Mouse (Mus musculus): ENCODE data around the gene Nubp1. TPM values are rescaled to one million over a fixed set of nuclear protein-coding genes. Genes with fewer than 3 reads are reported as not detected.

Gene Nubp1
- polyA plus RNA-seq, 2 experiments from 2014 or later, result 42.5 to 52.4 TPM

DNA sequence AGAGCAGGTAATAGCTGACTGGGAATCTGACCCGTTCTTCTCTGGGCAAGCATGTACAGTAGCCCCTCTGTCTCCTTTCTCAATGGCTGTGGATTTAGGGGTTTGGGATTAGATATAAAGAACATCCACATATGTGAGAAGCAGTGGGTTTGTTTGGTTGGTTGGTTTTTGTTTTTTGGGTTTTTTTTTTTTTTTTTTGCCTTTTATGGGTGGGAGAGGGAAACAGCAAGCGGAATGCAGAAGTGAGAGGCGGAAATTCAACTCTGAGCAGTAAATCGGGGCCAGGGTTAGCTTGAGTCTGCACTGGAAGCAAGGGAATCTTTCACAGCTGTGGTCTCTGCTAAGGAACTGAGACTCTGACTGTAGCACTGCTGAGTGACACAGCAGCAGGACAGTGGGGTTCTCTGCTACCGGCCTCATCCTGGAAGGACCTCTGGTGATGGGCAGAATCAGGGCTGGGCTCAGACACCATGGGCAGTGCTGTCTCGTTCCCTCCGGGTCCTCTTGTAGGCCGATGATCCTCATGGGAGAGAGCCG is 6.0 kb downstream of the Nubp1 start:
- ATAC-seq, result no peak

- ATAC-seq, result no peak
Observed at GRCm38 (mm10) chr16:10420447-10421054, 8.8 kb downstream of the Nubp1 start.

DNA sequence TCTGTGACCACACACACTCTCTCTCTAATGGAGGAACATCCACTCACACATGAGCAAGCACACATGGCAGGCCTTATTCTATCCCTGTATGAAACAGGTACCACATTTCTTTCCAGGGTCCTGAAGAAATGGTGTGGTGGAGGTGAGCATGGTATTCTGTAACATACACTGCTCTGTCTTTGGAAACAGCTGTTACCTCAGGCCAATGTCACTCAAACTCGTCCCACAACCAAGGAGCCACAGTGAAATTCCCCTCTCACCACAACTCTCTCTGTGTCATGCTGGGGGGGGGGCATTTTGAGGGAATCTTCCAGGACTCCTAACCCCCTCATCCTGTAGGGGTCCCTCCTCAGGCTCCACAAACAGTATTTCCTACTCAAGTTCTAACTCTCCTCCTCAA is 20.2 kb downstream of the Nubp1 start:
- no peak for ATAC-seq

DNA sequence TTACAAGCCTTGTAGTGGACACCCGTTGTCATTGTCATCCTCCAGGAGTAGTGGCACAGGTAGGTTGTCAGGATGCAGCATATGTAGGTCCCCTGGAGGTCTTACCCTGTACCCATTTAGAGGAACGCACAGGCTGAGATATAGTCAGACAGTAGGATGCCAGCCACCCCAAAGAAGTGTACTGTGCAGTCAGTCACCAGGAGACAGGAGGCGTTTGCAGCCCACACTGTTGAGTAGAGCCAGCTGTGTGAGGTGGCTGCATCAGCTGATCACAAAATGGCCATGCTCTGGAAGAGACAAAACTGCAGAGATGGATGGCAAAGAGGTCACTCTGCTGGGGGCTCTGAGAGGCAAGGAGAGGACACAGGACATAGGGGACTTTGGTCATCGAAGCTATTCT is 20.6 kb downstream of the Nubp1 start:
- no peak for ATAC-seq

GRCm38 (mm10) chr16:10433344-10433743 is 21.6 kb downstream of the Nubp1 start:
- no peak for ATAC-seq

DNA sequence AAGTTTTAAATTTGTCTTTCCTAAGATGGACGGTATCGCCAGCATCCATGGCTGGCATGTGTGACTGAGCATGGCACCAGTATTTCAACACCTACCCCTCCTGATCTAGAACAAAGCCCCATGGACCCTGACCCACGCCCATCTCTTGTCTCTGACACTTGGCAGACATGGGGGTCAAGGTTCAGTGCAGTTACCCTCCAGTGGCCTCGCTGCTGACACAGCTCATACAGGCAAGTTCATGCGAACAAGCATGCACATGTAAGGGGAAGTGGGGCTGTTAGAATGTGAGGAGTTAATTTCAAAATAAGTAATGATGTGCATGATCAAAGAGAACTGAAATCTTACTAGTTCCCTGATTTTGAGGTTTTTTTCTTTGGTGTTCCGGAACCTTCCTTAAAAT is 24.4 kb downstream of the Nubp1 start:
- ATAC-seq, result no peak

GRCm38 (mm10) chr16:10438055-10438454 is 26.3 kb downstream of the Nubp1 start:
- no peak for ATAC-seq

GRCm38 (mm10) chr16:10441328-10441727 is 29.6 kb downstream of the Nubp1 start:
- ATAC-seq, result no peak

DNA sequence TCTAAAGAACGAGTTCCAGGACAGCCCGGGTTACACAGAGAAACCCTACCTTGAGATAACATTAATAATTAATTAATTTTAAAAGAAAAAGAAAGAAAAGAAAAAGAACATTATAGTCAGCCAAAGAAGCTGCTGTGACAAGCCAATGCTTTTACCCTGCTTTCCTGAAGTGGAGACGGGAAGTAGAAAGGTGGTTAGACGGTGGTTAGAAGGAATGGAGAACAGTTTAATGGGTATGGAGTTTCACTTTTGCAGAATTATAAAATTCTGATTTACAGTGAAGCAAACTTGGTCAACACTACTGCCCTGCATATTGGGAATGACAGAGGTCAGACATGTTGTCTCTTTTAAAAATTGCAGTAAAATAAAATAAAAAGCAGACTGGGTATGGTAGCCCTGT is 30.0 kb downstream of the Nubp1 start:
- no peak for ATAC-seq

DNA sequence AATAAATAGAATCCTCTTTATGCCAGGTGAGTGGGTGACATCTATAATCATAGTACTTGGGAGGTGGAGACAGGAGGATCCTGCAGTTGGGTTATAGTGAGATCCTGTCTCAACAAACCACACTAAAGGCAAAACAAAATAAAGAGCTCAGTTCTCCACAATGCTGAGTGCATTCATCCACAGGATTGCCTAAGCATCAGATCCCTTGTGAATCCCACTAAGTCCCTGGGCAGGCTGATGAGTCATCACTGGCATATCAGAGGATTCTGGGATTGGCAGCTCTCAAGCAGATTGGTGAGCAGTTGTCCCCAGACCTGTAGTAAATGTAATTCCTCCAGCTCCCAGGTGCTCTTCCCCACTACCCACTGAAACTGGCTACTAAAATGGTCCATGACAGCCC is 32.0 kb downstream of the Nubp1 start:
- no peak for ATAC-seq

DNA sequence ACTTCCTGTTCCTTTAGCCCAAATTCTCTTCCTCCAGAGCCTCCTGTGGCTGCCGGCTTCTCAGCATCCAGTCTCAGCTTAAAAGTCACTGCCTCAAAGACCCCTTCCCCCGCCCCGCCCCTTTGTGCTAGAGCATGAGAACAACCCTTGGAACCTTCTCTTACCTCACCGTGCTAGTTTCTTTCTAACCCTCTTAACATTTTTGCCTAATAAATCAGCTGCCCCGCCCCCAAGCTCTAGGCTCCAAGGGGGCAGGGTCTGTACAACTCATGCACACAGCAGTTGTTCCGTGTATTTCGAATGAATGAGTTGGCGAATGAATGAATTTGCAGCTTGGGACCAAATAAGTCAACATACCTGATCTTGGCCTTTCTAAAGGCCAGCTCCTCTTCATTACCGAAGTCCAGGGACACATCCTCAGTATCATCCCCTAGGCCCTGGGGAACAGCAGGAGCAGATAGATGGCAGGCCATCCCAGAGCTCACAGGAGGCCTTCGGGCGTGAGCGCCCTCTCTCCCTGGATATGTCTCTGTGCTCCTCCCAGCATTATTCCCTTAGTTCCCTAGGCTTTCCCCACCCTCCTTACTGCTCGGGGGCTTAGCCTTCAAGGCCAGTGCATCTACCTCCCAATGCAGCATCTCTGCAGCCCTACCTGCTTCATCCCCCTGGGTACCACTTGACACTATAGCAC is 35.0 kb downstream of the Nubp1 start:
- no peak for ATAC-seq

DNA sequence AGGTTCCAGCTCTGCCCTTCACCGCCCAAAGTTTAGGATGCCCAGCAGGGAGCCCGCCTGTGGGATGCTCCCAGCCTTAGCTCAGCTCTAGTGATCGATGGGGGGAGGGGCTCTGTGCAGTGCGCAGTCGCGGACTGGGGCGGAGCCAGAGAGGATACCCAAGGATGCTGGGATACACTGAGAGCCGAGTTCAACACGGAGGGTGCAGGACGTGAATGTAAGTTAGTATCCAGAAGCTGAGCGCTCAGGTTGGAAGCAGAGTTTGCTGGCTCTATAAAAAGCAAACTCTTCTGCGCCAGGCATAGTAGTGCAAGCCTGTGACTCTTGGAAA is 35.5 kb downstream of the Nubp1 start, which contains the start of gene Tvp23a:
Gene Tvp23a (minus strand): TSS at position 99 of the 331 bp plus-strand sequence.
- ATAC-seq, result no peak

DNA sequence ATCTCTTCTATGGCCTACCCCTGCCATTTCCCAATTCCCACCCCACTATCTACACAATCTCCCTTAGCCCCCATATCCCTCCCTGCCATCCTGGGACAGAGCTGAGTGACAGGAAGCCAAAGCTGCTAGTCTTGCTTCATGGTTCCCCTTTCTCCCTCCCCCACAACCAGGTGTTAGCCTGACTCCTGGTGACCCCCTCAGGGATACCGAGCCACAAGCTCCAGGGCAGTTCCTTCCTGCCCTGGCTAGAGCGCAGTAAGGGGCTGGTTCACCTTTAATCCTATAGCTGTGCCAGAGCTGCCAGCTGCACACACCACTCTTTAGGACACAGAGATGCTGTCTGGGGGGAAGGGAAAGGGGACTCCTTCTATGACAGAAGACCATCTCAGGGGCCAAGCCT is 36.0 kb downstream of the Nubp1 start:
- ATAC-seq, result no peak

- ATAC-seq, result no peak
Observed at GRCm38 (mm10) chr16:10448931-10449330, 37.2 kb downstream of the Nubp1 start.

DNA sequence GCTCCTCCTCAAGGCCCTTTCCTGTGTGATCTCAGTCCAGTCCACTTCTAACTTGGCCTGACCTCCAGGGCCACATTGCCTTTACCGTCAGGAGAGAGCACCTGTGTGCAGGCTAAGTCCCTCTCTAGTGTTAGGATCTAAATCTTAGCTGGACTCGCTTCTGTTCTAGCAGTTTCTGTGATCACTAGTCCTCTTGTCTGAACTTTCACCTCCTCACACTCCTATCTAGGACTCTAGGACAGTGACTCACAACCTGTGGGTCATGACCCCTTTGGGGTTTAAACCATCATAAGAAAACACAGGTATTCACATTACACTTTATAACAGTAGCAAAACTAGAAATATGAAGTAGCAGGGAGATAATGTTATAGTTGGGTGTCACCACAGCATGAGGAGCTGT is 40.2 kb downstream of the Nubp1 start:
- no peak for ATAC-seq

DNA sequence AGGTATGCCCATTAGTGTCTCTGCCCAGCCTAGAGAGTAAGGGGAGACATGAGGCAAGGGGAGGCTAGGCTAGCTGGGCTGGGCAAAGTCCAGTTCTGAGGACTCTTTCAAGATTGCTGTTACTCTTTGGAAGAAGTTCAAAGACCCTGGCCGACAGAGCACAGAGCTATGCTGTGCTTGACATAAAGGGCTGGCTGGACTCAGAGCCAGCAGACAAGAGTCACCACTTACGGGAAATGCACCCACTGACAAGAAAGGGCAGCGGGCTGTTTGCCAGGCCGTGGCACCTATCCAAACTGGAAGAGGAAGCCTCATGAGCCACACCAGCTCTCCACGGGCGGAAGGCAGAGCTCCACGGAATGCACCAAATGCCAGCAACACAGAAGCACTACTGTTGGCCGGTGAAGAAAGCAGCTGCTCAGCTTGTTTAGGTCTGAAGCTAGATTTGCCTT is 40.7 kb downstream of the Nubp1 start:
- no peak for ATAC-seq

- no peak for ATAC-seq
Observed at GRCm38 (mm10) chr16:10453872-10454582, 42.3 kb downstream of the Nubp1 start.

DNA sequence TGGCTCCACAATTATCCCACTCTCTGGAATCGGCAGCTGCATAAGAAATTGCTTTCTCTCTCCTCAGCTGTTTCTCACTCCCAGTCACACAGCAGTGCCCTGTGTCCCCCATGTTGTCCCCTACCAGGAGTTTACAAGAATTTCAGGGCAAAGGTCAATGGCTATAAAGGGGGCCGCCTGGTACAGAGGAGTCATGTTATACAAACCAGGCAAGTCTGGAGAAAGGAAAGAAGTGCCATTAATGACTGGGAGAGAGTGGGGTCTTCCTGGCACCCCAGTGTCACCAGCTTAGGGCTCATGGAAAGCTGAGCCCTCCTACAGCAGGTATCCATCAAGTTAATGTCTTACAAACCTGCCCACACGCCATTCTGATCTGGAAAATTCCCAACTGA is 42.8 kb downstream of the Nubp1 start:
- no peak for ATAC-seq

DNA sequence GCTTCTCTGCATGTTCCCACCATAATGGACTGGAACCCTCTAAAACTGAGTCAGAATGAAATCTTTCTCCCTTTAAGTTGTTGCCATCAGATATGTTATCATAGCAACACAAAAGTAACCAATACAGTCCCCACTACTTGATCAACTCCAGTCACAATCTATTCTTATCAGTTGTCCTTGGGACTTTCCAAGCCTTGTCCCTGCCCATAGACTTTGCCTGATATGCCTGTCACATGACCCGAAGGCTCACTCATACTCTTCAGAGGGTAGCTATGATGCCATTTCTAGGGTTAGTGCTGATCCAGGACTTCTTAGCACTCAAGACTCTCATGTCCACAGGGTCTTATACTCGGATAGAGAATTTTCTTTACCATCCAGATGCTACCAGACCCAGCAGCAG is 48.4 kb downstream of the Nubp1 start:
- ATAC-seq, result no peak

DNA sequence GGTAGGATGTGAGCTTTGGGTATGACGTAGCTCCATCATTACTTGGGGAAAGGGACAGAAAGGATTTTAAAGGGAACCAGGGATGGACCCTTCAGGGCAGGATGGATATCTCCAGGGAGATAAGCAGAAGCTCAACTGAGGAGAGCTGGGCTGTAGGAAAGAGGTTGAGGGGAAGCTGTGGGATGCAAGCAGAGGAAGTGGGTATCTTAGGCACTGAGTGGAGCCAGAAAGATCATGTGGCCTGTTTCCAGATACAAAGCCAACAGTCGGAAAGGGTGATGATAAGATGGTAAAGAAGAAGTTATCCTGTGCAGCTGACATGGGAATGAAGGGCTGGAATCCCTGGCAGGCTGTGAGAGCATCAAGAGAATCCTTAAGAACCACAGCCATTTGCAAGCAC is 49.4 kb downstream of the Nubp1 start:
- no peak for ATAC-seq

DNA sequence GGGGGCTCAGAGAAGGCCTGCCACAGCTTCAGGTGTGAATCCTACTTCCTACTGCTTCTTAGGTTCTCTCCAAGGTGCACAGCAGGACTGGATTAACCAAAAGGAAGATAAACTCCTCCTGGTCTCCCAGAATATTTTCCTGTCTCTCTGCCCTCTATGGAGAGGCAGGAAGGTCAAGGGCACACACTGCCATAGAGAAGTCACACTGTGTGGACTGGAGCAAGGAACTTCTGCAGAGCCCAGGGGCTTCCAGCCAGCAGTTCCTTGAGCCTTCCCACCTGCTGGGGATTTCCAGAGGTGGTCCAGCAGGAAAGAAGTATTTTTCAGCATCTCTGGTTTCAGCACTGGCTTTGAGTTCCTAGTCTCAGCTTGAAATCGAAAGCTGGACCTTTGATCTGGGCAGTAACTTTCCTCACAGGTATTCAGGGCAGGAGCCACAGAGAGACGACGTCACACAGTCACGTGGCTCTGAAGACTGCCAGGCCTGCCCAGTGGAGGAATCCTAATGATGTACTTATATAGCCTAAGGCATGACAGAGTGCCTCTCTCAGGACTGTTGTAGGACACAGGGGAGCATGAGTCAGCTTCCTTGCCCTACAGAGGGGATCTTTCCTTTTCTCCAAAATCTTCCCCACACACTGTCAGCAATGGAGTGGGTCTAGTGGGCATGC is 53.4 kb downstream of the Nubp1 start:
- ATAC-seq, result no peak

GRCm38 (mm10) chr16:10467391-10468107 is 55.8 kb downstream of the Nubp1 start:
- no peak for ATAC-seq

DNA sequence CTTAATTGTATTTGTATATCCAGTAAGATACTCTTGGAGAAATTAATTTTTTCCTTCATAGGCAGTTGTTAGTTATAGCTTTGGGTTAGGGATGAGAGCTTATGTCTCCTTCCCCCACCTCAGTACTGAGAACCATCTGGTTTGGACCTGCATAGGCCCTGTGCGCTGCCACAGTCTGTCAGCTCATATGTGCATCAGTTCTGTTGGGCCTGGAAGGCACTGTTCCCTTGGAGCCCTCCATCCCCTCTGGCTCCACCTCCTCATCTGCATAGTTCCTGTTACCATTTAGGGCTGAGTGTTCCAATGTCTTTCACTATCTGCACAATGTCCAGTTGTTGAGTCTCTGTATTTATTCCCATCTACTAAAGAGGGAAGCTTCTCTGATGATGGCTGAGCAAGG is 56.5 kb downstream of the Nubp1 start:
- ATAC-seq, result no peak

Data from CD4-positive, CD25-positive, alpha-beta regulatory T cell, adult 4 months (primary cell).